Mouse (Mus musculus): Measurements from ENCODE around the gene Lypd4. TPM values are rescaled to one million over a fixed set of nuclear protein-coding genes. Genes with fewer than 3 reads are reported as not detected.

Lypd4 gene
- total RNA-seq, 2 experiments from 2014 or later, result not detected

- intact Hi-C loops (cut with DNase I), result loop anchor here (5.0 kb wide), 1 partner anchor 78 kb away; no protein-coding TSS in a partner anchor
- no peak for DNase-seq
Observed at GRCm38 (mm10) chr7:24889431-24890220, 19.9 kb upstream of the Lypd4 start.

- intact Hi-C loops (cut with DNase I), result no loop called here
- no peak for DNase-seq
Observed at GRCm38 (mm10) chr7:24887096-24887495, 17.4 kb upstream of the Lypd4 start.

GRCm38 (mm10) chr7:24886308-24886633, 16.5 kb upstream of the Lypd4 start:
- peak; percentile 26 for DNase-seq
- intact Hi-C loops (cut with DNase I), result no loop called here

GRCm38 (mm10) chr7:24885468-24886307, 15.9 kb upstream of the Lypd4 start:
- no peak for DNase-seq
- intact Hi-C loops (cut with DNase I), result no loop called here

GRCm38 (mm10) chr7:24884693-24885291, 15.1 kb upstream of the Lypd4 start:
- intact Hi-C loops (cut with DNase I), result no loop called here
- DNase-seq, result no peak

GRCm38 (mm10) chr7:24883896-24884692, 14.4 kb upstream of the Lypd4 start, which contains the start of gene Rps19:
TSS of gene Rps19 (plus strand) at chr7:24884371.
- intact Hi-C loops (cut with DNase I), result no loop called here
- DNase-seq, result peak; percentile 99

- intact Hi-C loops (cut with DNase I), result no loop called here
Observed at GRCm38 (mm10) chr7:24882416-24883199, 12.9 kb upstream of the Lypd4 start.

GRCm38 (mm10) chr7:24879620-24880019, 9.9 kb upstream of the Lypd4 start:
- intact Hi-C loops (cut with DNase I), result no loop called here
- DNase-seq, result no peak

More at GRCm38 (mm10) chr7:24882416-24883199, 12.9 kb upstream of the Lypd4 start:
- no peak for DNase-seq

- no peak for DNase-seq
- intact Hi-C loops (cut with DNase I), result no loop called here
Observed at GRCm38 (mm10) chr7:24877588-24877987, 7.8 kb upstream of the Lypd4 start.

- intact Hi-C loops (cut with DNase I), result no loop called here
- no peak for DNase-seq
Observed at GRCm38 (mm10) chr7:24869080-24869479, 661 bp downstream of the Lypd4 start.

- intact Hi-C loops (cut with DNase I), result no loop called here
- no peak for DNase-seq
Observed at GRCm38 (mm10) chr7:24864156-24864555, 5.6 kb downstream of the Lypd4 start.

- intact Hi-C loops (cut with DNase I), result no loop called here
Observed at GRCm38 (mm10) chr7:24862853-24863252, 6.9 kb downstream of the Lypd4 start.

GRCm38 (mm10) chr7:24861913-24862312, 7.8 kb downstream of the Lypd4 start, which contains the start of gene Gm9844:
TSS of gene Gm9844 (plus strand) at chr7:24862213.
- intact Hi-C loops (cut with DNase I), result no loop called here
- DNase-seq, result no peak

More at GRCm38 (mm10) chr7:24862853-24863252, 6.9 kb downstream of the Lypd4 start:
- no peak for DNase-seq

GRCm38 (mm10) chr7:24859234-24859633, 10.5 kb downstream of the Lypd4 start:
- intact Hi-C loops (cut with DNase I), result no loop called here
- DNase-seq, result no peak

GRCm38 (mm10) chr7:24856460-24857120, 13.2 kb downstream of the Lypd4 start:
- no peak for DNase-seq
- intact Hi-C loops (cut with DNase I), result no loop called here

- no peak for DNase-seq
- intact Hi-C loops (cut with DNase I), result no loop called here
Observed at GRCm38 (mm10) chr7:24853695-24854094, 16.0 kb downstream of the Lypd4 start.

GRCm38 (mm10) chr7:24853233-24853563, 16.5 kb downstream of the Lypd4 start:
- intact Hi-C loops (cut with DNase I), result no loop called here
- no peak for DNase-seq

- intact Hi-C loops (cut with DNase I), result no loop called here
- DNase-seq, result no peak
Observed at GRCm38 (mm10) chr7:24852557-24853232, 17.0 kb downstream of the Lypd4 start.
